ENCODE assay signal across 17 mouse cellular contexts in genomic region chr19:22800471-22800870, GRCm38 (mm10).
DNase-seq lines count a peak whose midpoint lies in the region; ATAC-seq lines count a peak whose summit lies in the region.
"Had no signal": no experiment of that assay in that cellular context is flagged by ENCODE, and none has a peak within 500 bp of the region (broad histone marks: within the 10 kb centered on the region; RNA-seq: fewer than 3 reads in every experiment).

No protein-coding gene starts in this region.

- no peak overlapping the region for H3K27ac ChIP-seq in kidney, embryonic 15.5 days
- no peak overlapping the region for H3K27ac ChIP-seq in liver, embryonic 11.5 days (ENCODE audit: low read depth, low read length)
- H3K27ac ChIP-seq: left cerebral cortex, adult 2 months; limb, embryonic 15.5 days; lung, embryonic 15.5 days; stomach, postnatal 0 days had no signal

- no peaks in the 10 kb centered on the region for H3K27me3 ChIP-seq in kidney, embryonic 15.5 days
- H3K27me3 ChIP-seq in liver, embryonic 11.5 days (replicated peaks; ENCODE audit: control insufficient read depth, insufficient read depth, low read length): no peaks in the 10 kb centered on the region
- H3K27me3 ChIP-seq: limb, embryonic 15.5 days; lung, embryonic 15.5 days; megakaryocyte, embryonic 14.5 days; Patski had no signal

- H3K4me1 ChIP-seq in kidney, embryonic 15.5 days: no peaks in the 10 kb centered on the region
- H3K4me1 ChIP-seq in liver, embryonic 11.5 days (replicated peaks; ENCODE audit: control insufficient read depth, insufficient read depth, low read length): no peaks in the 10 kb centered on the region
- H3K4me1 ChIP-seq: lung, embryonic 15.5 days; megakaryocyte, embryonic 14.5 days had no signal

- no peaks in the 10 kb centered on the region for H3K9me3 ChIP-seq in kidney, embryonic 15.5 days (replicated peaks)
- H3K9me3 ChIP-seq in liver, embryonic 11.5 days (ENCODE audit: control insufficient read depth, low read length): no peaks in the 10 kb centered on the region
- H3K9me3 ChIP-seq: limb, embryonic 15.5 days; lung, embryonic 15.5 days; megakaryocyte, embryonic 14.5 days had no signal

- H3K36me3 ChIP-seq in kidney, embryonic 15.5 days: no peaks in the 10 kb centered on the region
- no peaks in the 10 kb centered on the region for H3K36me3 ChIP-seq in liver, embryonic 11.5 days (ENCODE audit: control insufficient read depth, insufficient read depth, low read length)
- H3K36me3 ChIP-seq: limb, embryonic 15.5 days; lung, embryonic 15.5 days had no signal

- H3K9ac ChIP-seq in kidney, embryonic 15.5 days: no peak overlapping the region
- H3K9ac ChIP-seq in liver, embryonic 11.5 days (ENCODE audit: low read depth, low read length): no peak overlapping the region
- H3K9ac ChIP-seq: limb, embryonic 15.5 days; lung, embryonic 15.5 days had no signal

- DNase-seq in cerebellum, adult 11-12 months: peak; percentile 47
- no peak for DNase-seq in cerebellum, postnatal 4 days (ENCODE audit: low spot score in 2 of 2)
- DNase-seq in kidney, postnatal 14 days: no peak
- DNase-seq in ovary, adult 18-20 months (ENCODE audit: low spot score): peak; percentile 11
- no peak for DNase-seq in ovary, postnatal 10 days (ENCODE audit: low spot score)
- peak; percentile 22 for DNase-seq in right cerebral cortex, postnatal 25 days
- DNase-seq in liver, embryonic 11.5 days (ENCODE audit: low spot score): no peak
- DNase-seq: spleen, adult 18-20 months; thymus, postnatal 4 days had no signal

- 7% methylated on average over 5 of the region's 5 CpGs for WGBS in kidney, embryonic 15.5 days
- 22% methylated on average over 5 of the region's 5 CpGs for WGBS in liver, embryonic 11.5 days

- peak; percentile 95 for ATAC-seq in kidney, embryonic 15.5 days (replicated peaks; ENCODE audit: low FRiP score)
- ATAC-seq in liver, embryonic 11.5 days (replicated peaks; ENCODE audit: low FRiP score): no peak
- ATAC-seq: hindbrain, embryonic 16.5 days; Patski had no signal

- H3K4me3 ChIP-seq in kidney, embryonic 15.5 days (replicated peaks): no peak overlapping the region
- H3K4me3 ChIP-seq in liver, embryonic 11.5 days (ENCODE audit: low read depth, low read length): no peak overlapping the region
- H3K4me3 ChIP-seq: left cerebral cortex, adult 2 months; limb, embryonic 15.5 days; lung, embryonic 15.5 days; megakaryocyte, embryonic 14.5 days had no signal

- no peak overlapping the region for H3K4me2 ChIP-seq in kidney, embryonic 15.5 days
- no peak overlapping the region for H3K4me2 ChIP-seq in liver, embryonic 11.5 days
- H3K4me2 ChIP-seq: limb, embryonic 15.5 days; lung, embryonic 15.5 days had no signal

Comparison
In these comparisons a context has a peak if more than half of its experiments do, and no peak if none do; other contexts are left out.
1. DNase-seq: peak in cerebellum, adult 11-12 months (single experiment), ovary, adult 18-20 months (single experiment) and right cerebral cortex, postnatal 25 days (single experiment); none in cerebellum, postnatal 4 days (0 of 2), kidney, postnatal 14 days (single experiment), ovary, postnatal 10 days (single experiment) and liver, embryonic 11.5 days (single experiment).